Mouse (Mus musculus) layer of hippocampus, postnatal 36 days (tissue): ENCODE results near the gene Fam217b. TPM values are rescaled to one million over a fixed set of nuclear protein-coding genes. Genes with fewer than 3 reads are reported as not detected.

ENCODE experiments used
- DNase-seq, 2 experiments: peaks; one replicate each; pipeline ENCODE4 v3.0.0; 2022
- total RNA-seq, 2 experiments: library from RNA; stranded (reverse); gene quantifications; 2 replicates each; pipeline ENCODE4 v1.2.3; 2021

Gene Fam217b
- 10 to 100 TPM; 47.5 to 49.7 TPM for total RNA-seq

GRCm38 (mm10) chr2:178414261-178415149, at the start of gene Fam217b, which contains the start of gene Ppp1r3d:
TSS of gene Fam217b (plus strand) at chr2:178414524.
TSS of gene Ppp1r3d (minus strand) at chr2:178414472.
- DNase-seq = peak; percentile 54 to 67

GRCm38 (mm10) chr2:178407053-178407815, 7.1 kb upstream of the Fam217b start, which contains the start of gene Sycp2:
TSS of gene Sycp2 (minus strand) at chr2:178407685.
- DNase-seq = no peak

- no peak for DNase-seq
Observed at GRCm38 (mm10) chr2:178409024-178409423, 5.3 kb upstream of the Fam217b start.

- no peak for DNase-seq
Observed at GRCm38 (mm10) chr2:178410286-178410685, 4.0 kb upstream of the Fam217b start.

GRCm38 (mm10) chr2:178412598-178412997, 1.7 kb upstream of the Fam217b start:
- no peak for DNase-seq

GRCm38 (mm10) chr2:178413081-178413480, 1.2 kb upstream of the Fam217b start:
- no peak for DNase-seq

- DNase-seq = peak; percentile 33 to 42
Observed at GRCm38 (mm10) chr2:178413481-178414260, 653 bp upstream of the Fam217b start.

GRCm38 (mm10) chr2:178415150-178415448, 775 bp downstream of the Fam217b start:
- DNase-seq = no peak

GRCm38 (mm10) chr2:178416427-178416826, 2.1 kb downstream of the Fam217b start:
- no peak for DNase-seq

- no peak for DNase-seq
Observed at GRCm38 (mm10) chr2:178416970-178417369, 2.6 kb downstream of the Fam217b start.

- no peak for DNase-seq
Observed at GRCm38 (mm10) chr2:178420576-178420975, 6.3 kb downstream of the Fam217b start.

- DNase-seq = no peak
Observed at GRCm38 (mm10) chr2:178421603-178422002, 7.3 kb downstream of the Fam217b start.

- no peak for DNase-seq
Observed at GRCm38 (mm10) chr2:178422186-178422585, 7.9 kb downstream of the Fam217b start.

GRCm38 (mm10) chr2:178423223-178423622, 8.9 kb downstream of the Fam217b start:
- no peak for DNase-seq

GRCm38 (mm10) chr2:178426229-178426628, 11.9 kb downstream of the Fam217b start:
- no peak for DNase-seq

- DNase-seq = no peak
Observed at GRCm38 (mm10) chr2:178427181-178427580, 12.9 kb downstream of the Fam217b start.

- DNase-seq = no peak
Observed at GRCm38 (mm10) chr2:178428183-178428582, 13.9 kb downstream of the Fam217b start.

GRCm38 (mm10) chr2:178428676-178429075, 14.4 kb downstream of the Fam217b start:
- DNase-seq = no peak

GRCm38 (mm10) chr2:178429426-178429825, 15.1 kb downstream of the Fam217b start:
- no peak for DNase-seq

- no peak for DNase-seq
Observed at GRCm38 (mm10) chr2:178430231-178430630, 15.9 kb downstream of the Fam217b start, which contains the start of gene Cdh26. TSS of gene Cdh26 (plus strand) at chr2:178430531.

GRCm38 (mm10) chr2:178433495-178433894, 19.2 kb downstream of the Fam217b start:
- no peak for DNase-seq

GRCm38 (mm10) chr2:178433903-178434302, 19.6 kb downstream of the Fam217b start:
- no peak for DNase-seq

- DNase-seq = no peak
Observed at GRCm38 (mm10) chr2:178437311-178437710, 23.0 kb downstream of the Fam217b start.
